8 mouse cellular contexts compared by ENCODE assay signal in genomic region chr13:21327424-21327823, GRCm38 (mm10). TPM values are rescaled to one million over a fixed set of nuclear protein-coding genes. Genes with fewer than 3 reads are reported as not detected.
DNase-seq lines count a peak whose midpoint lies in the region; ATAC-seq and TF ChIP-seq lines count a peak whose summit lies in the region.

No protein-coding gene starts in this region.

- peak overlapping the region; percentile 4; the same call in 1 of the 2 replicates for H3K9ac ChIP-seq in CH12.LX (ENCODE audit: insufficient read depth, low read depth)
- peak overlapping the region; percentile 4; the same call in 1 of the 2 replicates for H3K9ac ChIP-seq in embryonic facial prominence, embryonic 11.5 days (replicated peaks; ENCODE audit: low read length)
- H3K9ac ChIP-seq in intestine, postnatal 0 days (ENCODE audit: low read depth, low read length), result no peak overlapping the region
- no peak overlapping the region for H3K9ac ChIP-seq in neural tube, embryonic 12.5 days

- 0 out of 2 replicates have a peak, but pooled peaks have one; percentile 70 for ATAC-seq in embryonic facial prominence, embryonic 11.5 days (replicated peaks; ENCODE audit: insufficient number of reproducible peaks, low FRiP score, low TSS enrichment, low read depth)
- ATAC-seq in intestine, postnatal 0 days, result no peak
- no peak for ATAC-seq in neural tube, embryonic 12.5 days (ENCODE audit: low FRiP score, low read depth)

- no peak for TF ChIP-seq RAD21 in CH12.LX (IDR thresholded peaks at IDR 0.05; ENCODE audit: low read depth, low read length)

- no peaks in the 10 kb centered on the region for H3K9me3 ChIP-seq in CH12.LX (replicated peaks; ENCODE audit: low read length)
- H3K9me3 ChIP-seq in embryonic facial prominence, embryonic 11.5 days (replicated peaks; ENCODE audit: control insufficient read depth, low read length), result no peaks in the 10 kb centered on the region
- no peaks in the 10 kb centered on the region for H3K9me3 ChIP-seq in intestine, postnatal 0 days (ENCODE audit: control insufficient read depth)
- H3K9me3 ChIP-seq in neural tube, embryonic 12.5 days, result no peaks in the 10 kb centered on the region

- H3K79me2 ChIP-seq in CH12.LX (replicated peaks; ENCODE audit: control insufficient read depth, extremely low read depth, insufficient read depth, poor library complexity, severe bottlenecking), result no peaks in the 10 kb centered on the region

- in situ Hi-C loops in CH12.LX (cut with MboI; ENCODE audit: low pct_ligation_motif_present, low pct_unique_long_range_greater_than_20kb, low sequenced_read_pairs), result loop anchor here (5.0 kb wide), 2 partner anchors 50 to 165 kb away; no protein-coding TSS in a partner anchor

- H3K27ac ChIP-seq in CH12.LX (ENCODE audit: insufficient read depth, low read depth), result no peak overlapping the region
- H3K27ac ChIP-seq in embryonic facial prominence, embryonic 11.5 days (replicated peaks; ENCODE audit: low read depth, low read length), result no peak overlapping the region
- no peak overlapping the region for H3K27ac ChIP-seq in intestine, postnatal 0 days (ENCODE audit: low read depth, low read length)
- no peak overlapping the region for H3K27ac ChIP-seq in neural tube, embryonic 12.5 days

- peak overlapping the region; percentile 61 for H3K4me2 ChIP-seq in CH12.LX (ENCODE audit: insufficient read depth, low read depth, poor library complexity, severe bottlenecking)
- peak overlapping the region; percentile 33 for H3K4me2 ChIP-seq in embryonic facial prominence, embryonic 11.5 days (ENCODE audit: low read depth, low read length)
- H3K4me2 ChIP-seq in intestine, postnatal 0 days (replicated peaks; ENCODE audit: low read depth), result peak overlapping the region; percentile 57
- H3K4me2 ChIP-seq in neural tube, embryonic 12.5 days (replicated peaks), result peak overlapping the region; percentile 56

- DNase-seq in gastrocnemius, postnatal 14 days, result peak; percentile 4
- DNase-seq in gastrocnemius, postnatal 10 days, result no peak
- DNase-seq in CH12.LX (ENCODE audit: extremely low read depth), result no peak
- DNase-seq in embryonic facial prominence, embryonic 11.5 days (ENCODE audit: low spot score), result peak; percentile 69
- no peak for DNase-seq in ovary, adult 18-20 months (ENCODE audit: low spot score)
- no peak for DNase-seq in lung, postnatal 4 days

- 0% methylated on average over 9 of the region's 9 CpGs for WGBS in embryonic facial prominence, embryonic 11.5 days
- 2% methylated on average over 9 of the region's 9 CpGs for WGBS in intestine, postnatal 0 days
- 0% methylated on average over 9 of the region's 9 CpGs for WGBS in neural tube, embryonic 12.5 days

- no peak for TF ChIP-seq CTCF in CH12.LX (conservative IDR thresholded peaks at IDR 0.05 in 1 of 2, IDR thresholded peaks at IDR 0.05 in 1 of 2; ENCODE audit: low read depth in 2 of 2, low read length in 2 of 2)
- no peak for TF ChIP-seq CTCF in intestine, postnatal 0 days (IDR thresholded peaks at IDR 0.05; ENCODE audit: low read depth)

- intact Hi-C loops in gastrocnemius, postnatal 14 days (cut with DNase I; ENCODE audit: low total_unique reads), result no loop called here

- peaks cover 18% of the 10 kb centered on the region for H3K27me3 ChIP-seq in CH12.LX (replicated peaks)
- H3K27me3 ChIP-seq in embryonic facial prominence, embryonic 11.5 days (ENCODE audit: control insufficient read depth, insufficient read depth, low read length), result no peaks in the 10 kb centered on the region
- no peaks in the 10 kb centered on the region for H3K27me3 ChIP-seq in intestine, postnatal 0 days (replicated peaks; ENCODE audit: control insufficient read depth, insufficient read depth, low read length)
- H3K27me3 ChIP-seq in neural tube, embryonic 12.5 days (replicated peaks), result no peaks in the 10 kb centered on the region; the same call in 1 of the 2 replicates

- no peak for TF ChIP-seq EP300 in CH12.LX (IDR thresholded peaks at IDR 0.05; ENCODE audit: low read length)

- peaks cover 0 to 23% of the 10 kb centered on the region in 2 experiments; a peak in 2 of 4 replicates for H3K4me1 ChIP-seq in CH12.LX (ENCODE audit: control insufficient read depth in 1 of 2, insufficient read depth in 2 of 2)
- no peaks in the 10 kb centered on the region for H3K4me1 ChIP-seq in embryonic facial prominence, embryonic 11.5 days (ENCODE audit: control insufficient read depth, insufficient read depth, low read length)
- 0 out of 2 replicates have a peak, but pooled peaks cover 4% of the 10 kb centered on the region for H3K4me1 ChIP-seq in intestine, postnatal 0 days (replicated peaks; ENCODE audit: control insufficient read depth, insufficient read depth, low read length)
- H3K4me1 ChIP-seq in neural tube, embryonic 12.5 days, result 0 out of 2 replicates have a peak, but pooled peaks cover 3% of the 10 kb centered on the region

- H3K4me3 ChIP-seq in CH12.LX (replicated peaks in 1 of 3; ENCODE audit: low read depth in 2 of 3, low read length in 2 of 3, poor library complexity in 1 of 3), result peak overlapping the region; percentile 46 to 88 (median 56)
- H3K4me3 ChIP-seq in embryonic facial prominence, embryonic 11.5 days (ENCODE audit: low read depth, low read length), result peak overlapping the region; percentile 32
- peak overlapping the region; percentile 33 for H3K4me3 ChIP-seq in intestine, postnatal 0 days (ENCODE audit: low read depth, low read length)
- H3K4me3 ChIP-seq in neural tube, embryonic 12.5 days, result peak overlapping the region; percentile 31

- H3K36me3 ChIP-seq in CH12.LX (replicated peaks in 1 of 2; ENCODE audit: control insufficient read depth in 1 of 2, insufficient read depth in 1 of 2, low read length in 1 of 2), result no peaks in the 10 kb centered on the region
- no peaks in the 10 kb centered on the region for H3K36me3 ChIP-seq in embryonic facial prominence, embryonic 11.5 days (replicated peaks; ENCODE audit: control insufficient read depth, insufficient read depth, low read depth, low read length)
- no peaks in the 10 kb centered on the region for H3K36me3 ChIP-seq in intestine, postnatal 0 days (ENCODE audit: control insufficient read depth, insufficient read depth)
- no peaks in the 10 kb centered on the region for H3K36me3 ChIP-seq in neural tube, embryonic 12.5 days

- TF ChIP-seq POLR2A in CH12.LX (IDR thresholded peaks at IDR 0.05; ENCODE audit: low read depth, low read length), result no peak

- dilution Hi-C loops in CH12.LX (cut with MboI; ENCODE audit: extremely low pct_ligation_motif_present, extremely low pct_unique_long_range_greater_than_20kb, low sequenced_read_pairs), result no loop called here

TF ChIP-seq in CH12.LX, 34 proteins besides CTCF, POLR2A, EP300 and RAD21:
- TF ChIP-seq ZKSCAN1 (IDR thresholded peaks at IDR 0.05; ENCODE audit: borderline replicate concordance, low read depth, low read length) (no peak), POLR2AphosphoS2 (IDR thresholded peaks at IDR 0.05; ENCODE audit: low read depth, low read length) (no peak), UBTF (IDR thresholded peaks at IDR 0.05; ENCODE audit: low read depth, low read length) (no peak), RCOR1 (conservative IDR thresholded peaks at IDR 0.05; ENCODE audit: low read depth, low read length) (no peak), NRF1 (IDR thresholded peaks at IDR 0.05; ENCODE audit: low read depth, low read length) (peak; percentile 56), MAZ (IDR thresholded peaks at IDR 0.05; ENCODE audit: low read depth, low read length) (no peak), ELF1 (IDR thresholded peaks at IDR 0.05; ENCODE audit: low read depth, low read length) (no peak), ZNF384 (IDR thresholded peaks at IDR 0.05; ENCODE audit: low read depth, low read length) (no peak), BHLHE40 (IDR thresholded peaks at IDR 0.05; ENCODE audit: low read depth, low read length) (no peak)

RNA-seq across cellular contexts. Expression of gene Gpx6, which starts 15.5 kb away (rescaled TPM):
- total RNA-seq in gastrocnemius, postnatal 14 days (2021), result not detected
- total RNA-seq in gastrocnemius, postnatal 10 days (2021), result not detected
- total RNA-seq in CH12.LX (2012; rRNA removed), result 0.29 TPM in 1 of 2 replicates, not detected in the other
- total RNA-seq in CH12.LX (2014; rRNA removed), result 1.3 and 1.4 TPM in 2 replicates
- 1.2 and 2.2 TPM in 2 replicates for polyA plus RNA-seq in CH12.LX (2012; ENCODE audit: insufficient read length, low read depth)
- 0.41 and 0.67 TPM in 2 replicates for polyA plus RNA-seq in embryonic facial prominence, embryonic 11.5 days (2014; fragmentation: Nextera tagmentation; extraction: Ambion mirVana)
- polyA plus RNA-seq in intestine, postnatal 0 days (2015; fragmentation: Nextera tagmentation; extraction: Ambion mirVana), result not detected in 2 replicates
- polyA plus RNA-seq in neural tube, embryonic 12.5 days (2016; fragmentation: Nextera tagmentation; extraction: Ambion mirVana), result 0.15 TPM in 1 of 2 replicates, not detected in the other

RNA-seq across cellular contexts. Expression of gene Olfr1367, which starts 19.3 kb away (rescaled TPM):
- not detected for total RNA-seq in gastrocnemius, postnatal 14 days (2021)
- not detected for total RNA-seq in gastrocnemius, postnatal 10 days (2021)
- not detected in 2 replicates for total RNA-seq in CH12.LX (2012; rRNA removed)
- total RNA-seq in CH12.LX (2014; rRNA removed), result not detected in 2 replicates
- polyA plus RNA-seq in CH12.LX (2012; ENCODE audit: insufficient read length, low read depth), result not detected in 2 replicates
- polyA plus RNA-seq in embryonic facial prominence, embryonic 11.5 days (2014; fragmentation: Nextera tagmentation; extraction: Ambion mirVana), result not detected in 2 replicates
- polyA plus RNA-seq in intestine, postnatal 0 days (2015; fragmentation: Nextera tagmentation; extraction: Ambion mirVana), result not detected in 2 replicates
- not detected in 2 replicates for polyA plus RNA-seq in neural tube, embryonic 12.5 days (2016; fragmentation: Nextera tagmentation; extraction: Ambion mirVana)

RNA-seq across cellular contexts. Expression of gene Gpx5, which starts 34.9 kb away (rescaled TPM):
- total RNA-seq in gastrocnemius, postnatal 14 days (2021), result not detected
- not detected for total RNA-seq in gastrocnemius, postnatal 10 days (2021)
- total RNA-seq in CH12.LX (2012; rRNA removed) (not detected in 2 replicates), CH12.LX (2014; rRNA removed) (not detected in 2 replicates)
- not detected in 2 replicates for polyA plus RNA-seq in CH12.LX (2012; ENCODE audit: insufficient read length, low read depth)
- not detected in 2 replicates for polyA plus RNA-seq in embryonic facial prominence, embryonic 11.5 days (2014; fragmentation: Nextera tagmentation; extraction: Ambion mirVana)
- not detected in 2 replicates for polyA plus RNA-seq in intestine, postnatal 0 days (2015; fragmentation: Nextera tagmentation; extraction: Ambion mirVana)
- polyA plus RNA-seq in neural tube, embryonic 12.5 days (2016; fragmentation: Nextera tagmentation; extraction: Ambion mirVana), result not detected in 2 replicates

RNA-seq across cellular contexts. Expression of gene Zscan12, which starts 35.2 kb away (rescaled TPM):
- 1 to 10 TPM; 5.5 to 5.9 TPM for total RNA-seq in gastrocnemius, postnatal 14 days (2021)
- total RNA-seq in gastrocnemius, postnatal 10 days (2021), result 1 to 10 TPM; 6.2 to 6.3 TPM
- 9.9 and 10.2 TPM in 2 replicates for total RNA-seq in CH12.LX (2012; rRNA removed)
- 14.7 and 15.1 TPM in 2 replicates for total RNA-seq in CH12.LX (2014; rRNA removed)
- 10.6 and 10.7 TPM in 2 replicates for polyA plus RNA-seq in CH12.LX (2012; ENCODE audit: insufficient read length, low read depth)
- polyA plus RNA-seq in embryonic facial prominence, embryonic 11.5 days (2014; fragmentation: Nextera tagmentation; extraction: Ambion mirVana), result 20.5 and 21.5 TPM in 2 replicates
- polyA plus RNA-seq in intestine, postnatal 0 days (2015; fragmentation: Nextera tagmentation; extraction: Ambion mirVana), result 3.5 and 3.9 TPM in 2 replicates
- polyA plus RNA-seq in neural tube, embryonic 12.5 days (2016; fragmentation: Nextera tagmentation; extraction: Ambion mirVana), result 14.9 and 15.8 TPM in 2 replicates

Comparison
In these comparisons a context has a peak if more than half of its experiments do, and no peak if none do; other contexts are left out.
1. DNase-seq: peak in gastrocnemius, postnatal 14 days (single experiment) and embryonic facial prominence, embryonic 11.5 days (single experiment); none in gastrocnemius, postnatal 10 days (single experiment), CH12.LX (single experiment), ovary, adult 18-20 months (single experiment) and lung, postnatal 4 days (0 of 2).
2. H3K9ac ChIP-seq: peak in CH12.LX (single experiment) and embryonic facial prominence, embryonic 11.5 days (single experiment); none in intestine, postnatal 0 days (single experiment) and neural tube, embryonic 12.5 days (single experiment).
3. Peak in every context shown above with its lines, with median percentiles within 50 percentile points of each other: H3K4me2 ChIP-seq and H3K4me3 ChIP-seq.